Mouse (Mus musculus): ENCODE data around the gene Them7.

DNA sequence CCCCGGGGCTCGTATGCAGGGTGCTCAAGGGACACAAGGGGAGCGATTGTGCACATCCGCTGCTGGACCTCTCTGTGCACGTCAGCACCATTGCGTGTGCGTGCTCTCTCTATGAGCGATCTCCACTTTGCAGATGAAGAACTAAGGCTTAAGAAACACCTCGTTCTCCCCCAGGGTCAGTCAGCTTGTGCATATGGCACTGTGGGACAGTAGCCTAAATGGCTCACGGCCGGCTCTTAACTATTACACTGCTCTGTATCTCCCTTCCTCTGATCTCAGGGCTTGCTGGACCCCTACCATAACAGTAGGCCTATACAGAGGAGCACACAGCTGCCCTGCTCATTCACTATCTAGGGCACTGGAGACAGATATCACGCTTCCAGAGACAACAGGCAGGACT is 45.2 kb upstream of the Them7 start:
- TF ChIP-seq CTCF (IDR thresholded peaks at IDR 0.05; ENCODE audit: control insufficient read depth, insufficient read depth, insufficient read length) (no peak), MAX (IDR thresholded peaks at IDR 0.05) (no peak), MYOD1 (IDR thresholded peaks at IDR 0.05; ENCODE audit: control insufficient read depth, insufficient read length, low read depth) (no peak), USF1 (IDR thresholded peaks at IDR 0.05; ENCODE audit: low read depth) (no peak)

All from C2C12 (cell line).